8 mouse cellular contexts compared by ENCODE assay signal in the genomic region with DNA sequence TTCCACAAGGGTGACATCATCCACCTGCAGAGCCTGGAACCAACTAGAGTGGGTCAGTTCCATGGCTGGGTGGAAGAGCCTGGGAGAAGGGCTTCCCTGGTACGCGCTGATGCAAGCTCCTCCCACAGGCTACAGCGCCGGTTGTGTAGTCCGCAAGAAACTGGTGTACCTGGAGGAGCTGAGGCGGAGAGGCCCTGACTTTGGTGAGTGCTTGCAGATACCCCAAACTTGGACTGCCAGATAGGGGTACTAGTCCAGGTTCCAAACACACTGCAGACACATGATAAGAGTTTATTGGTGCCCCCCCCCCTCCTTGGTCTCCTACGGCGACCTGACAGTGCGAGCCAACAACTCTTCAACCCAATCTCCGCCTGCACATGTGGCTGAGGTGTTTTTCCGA. TPM values are rescaled to one million over a fixed set of nuclear protein-coding genes. Genes with fewer than 3 reads are reported as not detected.
DNase-seq lines count a peak whose midpoint lies in the region; ATAC-seq and TF ChIP-seq lines count a peak whose summit lies in the region.

No protein-coding gene starts in this region.

- H3K27ac ChIP-seq in gastrocnemius, adult 2 months, result no peak overlapping the region
- no peak overlapping the region for H3K27ac ChIP-seq in cortical plate, adult 2 months (ENCODE audit: insufficient read depth, low read length)
- no peak overlapping the region for H3K27ac ChIP-seq in hindbrain, embryonic 15.5 days (replicated peaks)

- intact Hi-C loops in gastrocnemius, adult 2 months (cut with DNase I), result no loop called here

- no peaks in the 10 kb centered on the region for H3K9me3 ChIP-seq in hindbrain, embryonic 15.5 days
- no peaks in the 10 kb centered on the region for H3K9me3 ChIP-seq in megakaryocyte, embryonic 14.5 days

- DNase-seq in gastrocnemius, adult 2 months, result no peak
- DNase-seq in gastrocnemius, postnatal 25 days, result no peak
- no peak for DNase-seq in thymus, postnatal 14 days
- no peak for DNase-seq in ovary, postnatal 36 days (ENCODE audit: low spot score)

- no peak overlapping the region for H3K9ac ChIP-seq in hindbrain, embryonic 15.5 days

- H3K27me3 ChIP-seq in hindbrain, embryonic 15.5 days, result peaks cover 24% of the 10 kb centered on the region
- peaks cover 81% of the 10 kb centered on the region for H3K27me3 ChIP-seq in megakaryocyte, embryonic 14.5 days (replicated peaks)

- no peaks in the 10 kb centered on the region for H3K4me1 ChIP-seq in cortical plate, adult 2 months (ENCODE audit: control insufficient read depth, insufficient read depth, low read length)
- peaks cover 14% of the 10 kb centered on the region for H3K4me1 ChIP-seq in hindbrain, embryonic 15.5 days (replicated peaks)
- peaks cover 23% of the 10 kb centered on the region for H3K4me1 ChIP-seq in megakaryocyte, embryonic 14.5 days

- ATAC-seq in hindbrain, embryonic 15.5 days (ENCODE audit: low FRiP score, low read depth), result no peak
- ATAC-seq in granulocyte monocyte progenitor cell, adult 5-6 weeks (replicated peaks; ENCODE audit: poor library complexity, severe bottlenecking), result no peak

- H3K36me3 ChIP-seq in hindbrain, embryonic 15.5 days, result no peaks in the 10 kb centered on the region
- no peaks in the 10 kb centered on the region for H3K36me3 ChIP-seq in megakaryocyte, embryonic 14.5 days (replicated peaks; ENCODE audit: low read length)

- 8% methylated on average over 11 of the region's 11 CpGs for whole genome bisulfite sequencing in hindbrain, embryonic 15.5 days

- H3K4me2 ChIP-seq in hindbrain, embryonic 15.5 days, result peak overlapping the region; percentile 72

- H3K4me3 ChIP-seq in gastrocnemius, adult 2 months, result peak overlapping the region; percentile 67
- H3K4me3 ChIP-seq in cortical plate, adult 2 months (ENCODE audit: insufficient read depth, low read length), result 0 out of 2 replicates have a peak overlapping the region, but pooled peaks have one; percentile 6
- peak overlapping the region; percentile 34 for H3K4me3 ChIP-seq in hindbrain, embryonic 15.5 days
- peak overlapping the region; percentile 85 for H3K4me3 ChIP-seq in megakaryocyte, embryonic 14.5 days (replicated peaks)

- no peak for TF ChIP-seq CTCF in gastrocnemius, adult 2 months (IDR thresholded peaks at IDR 0.05)
- TF ChIP-seq CTCF in cortical plate, adult 2 months (IDR thresholded peaks at IDR 0.05; ENCODE audit: extremely low read depth, insufficient read depth, low read length), result no peak

- TF ChIP-seq POLR2A in cortical plate, adult 2 months (IDR thresholded peaks at IDR 0.05; ENCODE audit: extremely low read depth, insufficient read depth, low read length), result no peak

RNA-seq across cellular contexts. Expression of a gene that starts 27.2 kb away (rescaled TPM):
- total RNA-seq in gastrocnemius, adult 2 months (2021), result 100 to 1,000 TPM; 115 to 122 TPM
- 10 to 100 TPM; 89.1 to 99.7 TPM for total RNA-seq in gastrocnemius, postnatal 25 days (2021)
- 21.0 and 21.3 TPM in 2 replicates for polyA plus RNA-seq in cortical plate, adult 2 months (2012; rRNA removed)
- 22.1 and 23.4 TPM in 2 replicates for polyA plus RNA-seq in hindbrain, embryonic 15.5 days (2015; fragmentation: Nextera tagmentation; extraction: Ambion mirVana)
- polyA plus RNA-seq in megakaryocyte, embryonic 14.5 days (2012; ENCODE audit: insufficient read depth, low replicate concordance), result 10.9 and 18.5 TPM in 2 replicates
- total RNA-seq in granulocyte monocyte progenitor cell, adult 5-6 weeks (2014; fragmentation: Nextera tagmentation), result 24.3 and 27.9 TPM in 2 replicates
- 24.9 and 31.7 TPM in 2 replicates for total RNA-seq in granulocyte monocyte progenitor cell, adult 5-6 weeks (2017)

RNA-seq across cellular contexts. Expression of a gene that starts 39.8 kb away (rescaled TPM):
- under 1 TPM in 1 of 2 experiments, not detected in 1; 0.06 TPM for total RNA-seq in gastrocnemius, adult 2 months (2021)
- total RNA-seq in gastrocnemius, postnatal 25 days (2021), result under 1 TPM in 1 of 2 experiments, not detected in 1; 0.03 TPM
- 0.25 and 0.31 TPM in 2 replicates for polyA plus RNA-seq in cortical plate, adult 2 months (2012; rRNA removed)
- polyA plus RNA-seq in hindbrain, embryonic 15.5 days (2015; fragmentation: Nextera tagmentation; extraction: Ambion mirVana), result 0.19 and 0.22 TPM in 2 replicates
- polyA plus RNA-seq in megakaryocyte, embryonic 14.5 days (2012; ENCODE audit: insufficient read depth, low replicate concordance), result not detected in 2 replicates
- not detected in 2 replicates for total RNA-seq in granulocyte monocyte progenitor cell, adult 5-6 weeks (2014; fragmentation: Nextera tagmentation)
- 0.30 TPM in 1 of 2 replicates, not detected in the other for total RNA-seq in granulocyte monocyte progenitor cell, adult 5-6 weeks (2017)

RNA-seq across cellular contexts. Expression of a gene that starts 54.6 kb away (rescaled TPM):
- 10 to 100 TPM; 26.4 to 26.6 TPM for total RNA-seq in gastrocnemius, adult 2 months (2021)
- total RNA-seq in gastrocnemius, postnatal 25 days (2021), result 10 to 100 TPM; 22.5 to 24.2 TPM
- polyA plus RNA-seq in cortical plate, adult 2 months (2012; rRNA removed), result 79.6 and 80.2 TPM in 2 replicates
- 95.5 and 99.9 TPM in 2 replicates for polyA plus RNA-seq in hindbrain, embryonic 15.5 days (2015; fragmentation: Nextera tagmentation; extraction: Ambion mirVana)
- 36.8 and 100 TPM in 2 replicates for polyA plus RNA-seq in megakaryocyte, embryonic 14.5 days (2012; ENCODE audit: insufficient read depth, low replicate concordance)
- total RNA-seq in granulocyte monocyte progenitor cell, adult 5-6 weeks (2014; fragmentation: Nextera tagmentation), result 49.1 and 60.9 TPM in 2 replicates
- total RNA-seq in granulocyte monocyte progenitor cell, adult 5-6 weeks (2017), result 73.4 and 76.4 TPM in 2 replicates

Comparison
In these comparisons a context has a peak if more than half of its experiments do, and no peak if none do; other contexts are left out.
1. H3K4me3 ChIP-seq: peak in every context shown above with its lines; median percentile 85 in megakaryocyte, embryonic 14.5 days; 67 in gastrocnemius, adult 2 months; 34 in hindbrain, embryonic 15.5 days; 6 in cortical plate, adult 2 months.